Mouse (Mus musculus): ENCODE data around the gene Nudt3. TPM values are rescaled to one million over a fixed set of nuclear protein-coding genes. Genes with fewer than 3 reads are reported as not detected.

Nudt3 gene
- polyA plus RNA-seq, 1 experiment from 2014 or later, result 40.6 TPM

- H3K27me3 ChIP-seq (ENCODE audit: control insufficient read depth, insufficient read depth, low read length), result no peaks in the 10 kb centered on the region
- no peak overlapping the region for H3K4me2 ChIP-seq (replicated peaks; ENCODE audit: low read depth)
- no peak overlapping the region for H3K4me3 ChIP-seq (ENCODE audit: low read depth, low read length)
- ATAC-seq (ENCODE audit: low FRiP score, low TSS enrichment) (no peak), DNase-seq (ENCODE audit: low spot score) (peak; percentile 50)
- 73% methylated on average over 20 of the region's 20 CpGs for WGBS
- H3K36me3 ChIP-seq (ENCODE audit: control insufficient read depth, insufficient read depth, low read length), result peaks cover 5% of the 10 kb centered on the region; the same call in 1 of the 2 replicates
- TF ChIP-seq CTCF (IDR thresholded peaks at IDR 0.05; ENCODE audit: low read depth), result no peak
- TF ChIP-seq EP300 (optimal IDR thresholded peaks at IDR 0.05), result no peak
- H3K9ac ChIP-seq (ENCODE audit: low read length), result no peak overlapping the region
- H3K9me3 ChIP-seq (ENCODE audit: control insufficient read depth, low read length), result no peaks in the 10 kb centered on the region
- H3K27ac ChIP-seq (replicated peaks), result no peak overlapping the region
- no peaks in the 10 kb centered on the region for H3K4me1 ChIP-seq (replicated peaks; ENCODE audit: control insufficient read depth, insufficient read depth)
Measured at GRCm38 (mm10) chr17:27580392-27581068, 42.8 kb downstream of the Nudt3 start.

GRCm38 (mm10) chr17:27579816-27580215 is 43.5 kb downstream of the Nudt3 start:
- WGBS, result 91% methylated on average over 8 of the region's 8 CpGs
- H3K36me3 ChIP-seq (ENCODE audit: control insufficient read depth, insufficient read depth, low read length), result peaks cover 5% of the 10 kb centered on the region; the same call in 1 of the 2 replicates
- ATAC-seq (ENCODE audit: low FRiP score, low TSS enrichment), result no peak

GRCm38 (mm10) chr17:27578487-27578886 is 44.8 kb downstream of the Nudt3 start:
- DNase-seq (ENCODE audit: low spot score) (no peak), ATAC-seq (ENCODE audit: low FRiP score, low TSS enrichment) (no peak)
- Histone ChIP-seq H3K27ac (replicated peaks) (no peak overlapping the region), H3K9me3 (ENCODE audit: control insufficient read depth, low read length) (no peaks in the 10 kb centered on the region), H3K4me2 (replicated peaks; ENCODE audit: low read depth) (no peak overlapping the region), H3K27me3 (ENCODE audit: control insufficient read depth, insufficient read depth, low read length) (no peaks in the 10 kb centered on the region), H3K4me3 (ENCODE audit: low read depth, low read length) (no peak overlapping the region), H3K36me3 (ENCODE audit: control insufficient read depth, insufficient read depth, low read length) (peaks cover 5% of the 10 kb centered on the region; the same call in 1 of the 2 replicates), H3K4me1 (replicated peaks; ENCODE audit: control insufficient read depth, insufficient read depth) (0 out of 2 replicates have a peak, but pooled peaks cover 3% of the 10 kb centered on the region), H3K9ac (ENCODE audit: low read length) (no peak overlapping the region)
- TF ChIP-seq CTCF (IDR thresholded peaks at IDR 0.05; ENCODE audit: low read depth) (no peak), EP300 (optimal IDR thresholded peaks at IDR 0.05) (no peak)
- WGBS, result 92% methylated on average over 10 of the region's 10 CpGs

More at GRCm38 (mm10) chr17:27579816-27580215, 43.5 kb downstream of the Nudt3 start:
- H3K9ac ChIP-seq (ENCODE audit: low read length), result no peak overlapping the region
- DNase-seq (ENCODE audit: low spot score), result no peak
- no peak overlapping the region for H3K4me2 ChIP-seq (replicated peaks; ENCODE audit: low read depth)
- H3K4me1 ChIP-seq (replicated peaks; ENCODE audit: control insufficient read depth, insufficient read depth), result 0 out of 2 replicates have a peak, but pooled peaks cover 3% of the 10 kb centered on the region
- no peaks in the 10 kb centered on the region for H3K27me3 ChIP-seq (ENCODE audit: control insufficient read depth, insufficient read depth, low read length)
- no peak overlapping the region for H3K27ac ChIP-seq (replicated peaks)
- TF ChIP-seq EP300 (optimal IDR thresholded peaks at IDR 0.05), result no peak
- no peak for TF ChIP-seq CTCF (IDR thresholded peaks at IDR 0.05; ENCODE audit: low read depth)
- H3K4me3 ChIP-seq (ENCODE audit: low read depth, low read length), result no peak overlapping the region
- no peaks in the 10 kb centered on the region for H3K9me3 ChIP-seq (ENCODE audit: control insufficient read depth, low read length)

GRCm38 (mm10) chr17:27577468-27577867 is 45.8 kb downstream of the Nudt3 start:
- WGBS, result 66% methylated on average over 6 of the region's 6 CpGs
- Histone ChIP-seq H3K27me3 (ENCODE audit: control insufficient read depth, insufficient read depth, low read length) (no peaks in the 10 kb centered on the region), H3K4me2 (replicated peaks; ENCODE audit: low read depth) (no peak overlapping the region), H3K27ac (replicated peaks) (no peak overlapping the region), H3K9me3 (ENCODE audit: control insufficient read depth, low read length) (no peaks in the 10 kb centered on the region), H3K4me3 (ENCODE audit: low read depth, low read length) (no peak overlapping the region), H3K9ac (ENCODE audit: low read length) (no peak overlapping the region), H3K4me1 (replicated peaks; ENCODE audit: control insufficient read depth, insufficient read depth) (0 out of 2 replicates have a peak, but pooled peaks cover 3% of the 10 kb centered on the region), H3K36me3 (ENCODE audit: control insufficient read depth, insufficient read depth, low read length) (peaks cover 5% of the 10 kb centered on the region; the same call in 1 of the 2 replicates)
- TF ChIP-seq EP300 (optimal IDR thresholded peaks at IDR 0.05), result no peak
- TF ChIP-seq CTCF (IDR thresholded peaks at IDR 0.05; ENCODE audit: low read depth), result peak; percentile 54
- DNase-seq (ENCODE audit: low spot score) (no peak), ATAC-seq (ENCODE audit: low FRiP score, low TSS enrichment) (no peak)

GRCm38 (mm10) chr17:27576056-27576455 is 47.2 kb downstream of the Nudt3 start:
- H3K9ac ChIP-seq (ENCODE audit: low read length), result 0 out of 2 replicates have a peak overlapping the region, but pooled peaks have one; percentile 13
- peak overlapping the region; percentile 53 for H3K27ac ChIP-seq (replicated peaks)
- 0 out of 2 replicates have a peak, but pooled peaks cover 3% of the 10 kb centered on the region for H3K4me1 ChIP-seq (replicated peaks; ENCODE audit: control insufficient read depth, insufficient read depth)
- peak; percentile 45 for DNase-seq (ENCODE audit: low spot score)
- no peak for TF ChIP-seq CTCF (IDR thresholded peaks at IDR 0.05; ENCODE audit: low read depth)
- no peak for TF ChIP-seq EP300 (optimal IDR thresholded peaks at IDR 0.05)
- 70% methylated on average over 7 of the region's 7 CpGs for WGBS
- peaks cover 5% of the 10 kb centered on the region; the same call in 1 of the 2 replicates for H3K36me3 ChIP-seq (ENCODE audit: control insufficient read depth, insufficient read depth, low read length)
- H3K4me2 ChIP-seq (replicated peaks; ENCODE audit: low read depth), result no peak overlapping the region
- no peaks in the 10 kb centered on the region for H3K9me3 ChIP-seq (ENCODE audit: control insufficient read depth, low read length)
- ATAC-seq (ENCODE audit: low FRiP score, low TSS enrichment), result peak; percentile 70
- H3K4me3 ChIP-seq (ENCODE audit: low read depth, low read length), result no peak overlapping the region
- no peaks in the 10 kb centered on the region for H3K27me3 ChIP-seq (ENCODE audit: control insufficient read depth, insufficient read depth, low read length)
